Mouse (Mus musculus) kidney, adult 2 months (tissue): ENCODE results near the gene Hoxc11.

Source experiments
- CTCF ChIP-seq: fragments of 200-500 bp; conservative IDR thresholded peaks from 2 replicates; pipeline ENCODE4 v1.5.1; 2011; ENCODE audit warnings: low read depth, mild to moderate bottlenecking, control low read depth, low read length, moderate library complexity, mixed read lengths; ENCODE audit not compliant: insufficient read depth, insufficient read length
- POLR2A ChIP-seq: fragments of 200-500 bp; IDR thresholded peaks from one replicate; pipeline ENCODE4 v1.6.1; 2011; ENCODE audit warnings: low read depth, low read length, control low read depth

DNA sequence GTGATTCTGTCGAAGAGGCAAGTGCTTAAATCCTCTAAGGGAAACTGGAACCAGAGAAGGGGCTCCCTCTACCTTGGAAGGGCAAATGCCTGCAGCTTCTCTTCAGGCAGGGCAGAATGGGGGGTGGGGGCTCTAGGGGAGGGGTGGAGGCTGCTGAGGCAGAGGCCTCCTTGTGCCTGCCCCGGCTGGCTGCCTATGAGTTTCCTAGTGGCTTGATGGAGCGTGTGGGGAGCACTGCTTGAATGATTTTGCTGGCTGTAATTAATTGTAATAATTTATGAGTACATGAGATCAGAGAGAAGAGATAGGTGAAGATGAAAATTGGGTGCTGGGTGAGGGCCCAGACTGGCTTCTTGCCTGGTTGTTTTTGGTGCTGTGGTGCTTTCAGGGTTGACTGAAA, 30.7 kb downstream of the Hoxc11 start:
- TF ChIP-seq POLR2A (no peak), CTCF (no peak)
